Mouse (Mus musculus): ENCODE data around the gene Sft2d2.

DNA sequence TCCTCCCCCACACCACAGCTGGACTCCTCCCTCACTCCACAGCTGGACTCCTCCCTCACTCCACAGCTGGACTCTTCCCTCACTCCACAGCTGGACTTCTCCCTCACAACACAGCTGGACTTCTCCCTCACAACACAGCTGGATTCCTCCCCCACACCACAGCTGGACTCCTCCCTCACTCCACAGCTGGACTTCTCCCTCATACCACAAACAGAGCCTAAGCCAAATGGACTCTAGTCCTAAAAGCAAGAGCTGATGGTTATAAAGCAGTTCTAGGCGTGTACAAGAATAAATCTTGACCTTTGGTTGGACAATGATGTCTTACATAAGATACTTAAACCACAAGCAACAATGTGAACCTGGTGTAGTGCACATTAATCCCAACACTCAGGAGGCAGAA lies 4.7 kb upstream of the Sft2d2 start:
- TF ChIP-seq POLR2A (IDR thresholded peaks at IDR 0.05; ENCODE audit: insufficient read depth, low read depth, low read length): no peak
- no peak for TF ChIP-seq CTCF (IDR thresholded peaks at IDR 0.05)
- no peak for TF ChIP-seq EP300 (IDR thresholded peaks at IDR 0.05; ENCODE audit: insufficient read depth, low read depth, low read length)

All from heart, adult 2 months (tissue).